Mouse (Mus musculus) right cerebral cortex, adult 18-20 months (tissue): ENCODE measurements around the gene D10Wsu102e.
"Not testable (repeated sequence)": the region's sequence is repeated elsewhere in the genome, so short reads cannot be mapped to it uniquely, and the experiment has no call there.

Experiments
- DNase-seq: peaks from one replicate; pipeline ENCODE4 v3.0.0; 2022; ENCODE audit warnings: mixed read lengths

Gene D10Wsu102e

DNA sequence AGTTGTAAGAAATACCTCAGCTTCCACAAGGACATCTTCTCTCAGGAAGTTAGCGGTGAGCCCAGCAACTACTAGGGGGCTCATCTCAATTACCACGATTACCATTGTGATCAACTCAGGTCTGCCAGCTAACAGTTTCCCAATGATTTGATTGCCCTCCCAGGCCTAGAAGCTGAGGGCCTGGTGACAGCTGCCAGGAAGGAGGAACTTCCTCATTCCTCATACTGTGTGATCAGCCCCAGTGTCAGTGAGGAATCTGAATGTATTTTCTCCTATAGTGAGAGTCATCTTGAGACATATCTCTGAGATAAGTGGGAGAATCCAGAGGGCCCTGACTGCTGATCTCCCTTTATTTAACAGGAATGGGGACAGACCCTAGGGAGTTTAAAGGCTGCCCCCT lies 37.3 kb downstream of the D10Wsu102e start:
- DNase-seq, result no peak

DNA sequence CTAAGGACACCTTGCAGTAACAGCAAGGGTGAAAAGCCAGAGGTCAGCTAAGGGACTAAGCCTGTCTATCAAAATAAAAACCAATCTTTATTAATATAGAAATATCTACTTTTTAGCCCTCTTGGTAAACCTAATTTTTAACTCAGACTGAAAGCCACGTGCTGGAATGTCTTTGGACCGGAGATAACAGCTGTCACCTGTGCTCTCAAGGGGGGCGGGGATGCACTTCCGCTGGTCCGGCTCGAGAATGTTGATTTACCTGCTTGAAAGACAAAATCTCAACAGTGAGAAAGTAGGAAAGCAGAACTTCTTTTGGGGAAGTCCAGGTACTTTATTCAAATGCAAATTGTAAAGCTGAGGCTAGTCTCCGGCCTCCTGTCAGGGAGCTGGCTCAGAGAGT lies 40.9 kb downstream of the D10Wsu102e start:
- DNase-seq, result not testable (repeated sequence)

- no peak for DNase-seq
These were observed 45.0 kb downstream of the D10Wsu102e start for GRCm38 (mm10) chr10:83405031-83405430.

GRCm38 (mm10) chr10:83405711-83406110 lies 45.7 kb downstream of the D10Wsu102e start:
- DNase-seq, result no peak

DNA sequence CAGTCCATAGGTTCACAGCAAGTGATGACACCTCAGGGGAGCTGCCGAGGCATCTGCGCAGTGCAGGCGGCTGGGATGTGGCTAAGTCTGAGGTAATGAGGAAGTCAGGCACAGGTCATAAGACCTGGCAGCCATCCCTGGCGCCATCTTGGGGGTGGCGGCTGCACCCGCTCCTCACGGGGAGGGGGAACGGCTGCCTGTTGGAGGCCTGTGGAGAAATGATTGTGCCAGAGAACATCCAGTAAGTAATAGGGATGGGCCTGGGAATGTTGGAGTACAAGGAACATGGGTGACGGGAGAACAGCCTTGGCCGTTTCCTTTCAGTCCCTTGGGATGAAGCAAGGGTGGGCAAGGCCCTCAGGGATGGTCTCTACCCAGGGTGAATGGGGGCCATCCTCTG lies 47.1 kb downstream of the D10Wsu102e start:
- DNase-seq, result no peak

DNA sequence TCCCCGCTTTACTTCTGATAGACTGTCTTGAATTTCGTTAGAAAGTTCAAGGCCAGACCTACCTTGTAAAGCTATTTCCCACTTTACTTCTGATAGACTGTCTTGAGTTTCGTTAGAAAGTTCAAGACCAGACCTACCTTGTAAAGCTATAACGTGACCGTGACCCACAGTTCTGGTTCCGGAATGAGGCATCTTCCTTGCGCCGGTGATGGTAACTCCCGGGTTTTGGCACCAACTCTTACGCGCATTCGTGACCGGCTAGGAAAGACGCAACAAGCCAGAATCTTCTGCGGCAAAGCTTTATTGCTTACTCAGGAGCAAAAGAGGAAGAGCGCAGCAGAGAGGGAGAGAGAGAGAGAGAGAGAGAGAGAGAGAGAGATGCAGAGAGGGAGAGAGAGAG lies 58.4 kb downstream of the D10Wsu102e start:
- not testable (repeated sequence) for DNase-seq

DNA sequence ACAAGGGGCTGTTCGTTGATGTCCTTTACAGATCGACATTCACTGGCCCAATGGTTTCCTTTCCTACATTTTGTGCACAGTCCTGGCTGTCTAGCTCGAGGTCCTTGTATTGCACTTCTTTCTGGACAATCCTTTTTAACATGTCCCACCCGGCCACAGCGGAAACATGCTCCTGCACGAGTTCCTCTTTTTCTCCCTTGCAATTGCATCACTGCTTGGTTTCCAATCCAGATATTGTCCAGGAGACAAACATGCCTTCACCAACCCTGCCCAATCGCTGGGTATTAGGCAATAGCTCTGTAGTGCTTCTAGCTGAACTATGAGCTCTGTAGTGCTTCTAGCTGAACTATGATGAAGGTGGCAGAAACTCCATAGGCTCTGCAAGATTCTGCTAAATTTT lies 88.6 kb downstream of the D10Wsu102e start:
- no peak for DNase-seq

DNA sequence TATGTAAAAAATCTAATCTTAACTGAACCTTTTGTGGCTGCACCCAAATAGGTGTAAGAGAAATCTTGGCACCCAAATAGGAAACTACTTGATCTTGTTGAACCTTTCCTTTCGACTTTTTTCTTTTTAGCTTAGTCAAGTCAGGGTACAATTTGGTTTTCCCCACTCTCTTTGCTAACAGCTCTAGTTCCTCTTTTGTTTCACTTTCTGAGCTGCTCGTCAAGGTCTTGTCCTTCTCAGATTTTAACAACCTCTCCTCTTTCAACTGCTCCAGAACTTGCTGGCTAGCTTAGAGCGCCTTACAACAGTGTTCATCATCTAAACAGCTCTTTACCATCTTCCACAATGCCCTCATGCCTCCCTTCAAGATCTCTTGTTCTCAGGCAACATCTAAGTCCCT lies 97.5 kb downstream of the D10Wsu102e start:
- no peak for DNase-seq

- DNase-seq, result no peak
These were observed 115.2 kb downstream of the D10Wsu102e start for GRCm38 (mm10) chr10:83475226-83475625.

- DNase-seq, result peak; percentile 7
These were observed 117.3 kb downstream of the D10Wsu102e start for GRCm38 (mm10) chr10:83477286-83477685.

- DNase-seq, result no peak
These were observed 130.5 kb downstream of the D10Wsu102e start for GRCm38 (mm10) chr10:83490506-83490905.

- DNase-seq, result no peak
These were observed 137.3 kb downstream of the D10Wsu102e start for GRCm38 (mm10) chr10:83497321-83497720.

DNA sequence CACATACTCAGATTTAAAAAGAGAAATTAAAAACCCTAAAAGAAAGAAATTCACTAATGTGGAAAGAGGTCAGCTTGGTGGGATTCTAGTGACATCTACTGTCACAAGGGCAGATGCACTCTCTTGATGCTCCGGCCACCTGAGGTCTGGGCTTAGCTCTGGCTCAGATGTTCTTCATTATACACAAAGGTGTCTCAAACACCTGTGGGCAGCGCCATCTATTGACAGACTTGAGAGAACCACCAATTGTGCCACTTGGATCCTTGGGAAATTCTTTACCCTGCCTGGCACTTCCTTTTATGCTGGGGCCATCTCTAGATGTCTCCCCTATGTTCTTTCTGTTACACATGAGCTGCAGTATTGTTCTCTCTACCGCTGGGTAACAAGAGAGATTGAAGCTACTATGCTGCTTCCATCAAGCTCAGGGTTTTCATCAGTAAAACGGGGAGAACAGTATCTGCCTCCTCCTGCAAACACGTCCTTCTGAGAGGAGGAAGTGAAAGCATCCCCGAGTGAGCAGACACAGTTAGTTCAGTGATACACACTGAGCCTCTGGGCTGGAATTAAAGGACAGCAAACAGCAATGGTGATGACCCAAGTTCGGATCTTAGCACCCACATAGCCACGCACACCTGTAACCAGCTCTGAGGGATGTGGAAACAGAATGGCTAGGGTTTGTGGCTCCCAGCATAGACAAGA lies 149.1 kb downstream of the D10Wsu102e start:
- DNase-seq, result peak; percentile 3

DNA sequence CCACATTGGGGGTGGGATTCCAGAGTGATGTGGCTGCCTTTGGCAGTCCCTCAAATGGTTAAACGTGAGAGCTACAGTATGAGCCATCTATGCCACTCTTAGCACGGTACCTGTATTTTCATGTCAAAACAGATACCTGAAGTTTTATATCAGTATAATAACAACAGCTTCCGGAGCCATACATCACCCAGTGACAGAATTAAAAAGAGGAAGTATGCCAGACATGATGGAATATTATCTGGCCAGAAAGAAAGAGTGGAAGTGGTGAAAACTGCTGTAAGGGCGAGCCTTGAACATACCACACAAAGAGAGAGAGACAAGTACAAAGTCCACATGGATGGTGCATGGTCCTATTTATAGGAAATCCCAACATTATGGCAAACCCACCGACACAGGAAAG lies 151.3 kb downstream of the D10Wsu102e start:
- DNase-seq, result no peak

GRCm38 (mm10) chr10:83513736-83514135 lies 153.7 kb downstream of the D10Wsu102e start:
- no peak for DNase-seq

DNA sequence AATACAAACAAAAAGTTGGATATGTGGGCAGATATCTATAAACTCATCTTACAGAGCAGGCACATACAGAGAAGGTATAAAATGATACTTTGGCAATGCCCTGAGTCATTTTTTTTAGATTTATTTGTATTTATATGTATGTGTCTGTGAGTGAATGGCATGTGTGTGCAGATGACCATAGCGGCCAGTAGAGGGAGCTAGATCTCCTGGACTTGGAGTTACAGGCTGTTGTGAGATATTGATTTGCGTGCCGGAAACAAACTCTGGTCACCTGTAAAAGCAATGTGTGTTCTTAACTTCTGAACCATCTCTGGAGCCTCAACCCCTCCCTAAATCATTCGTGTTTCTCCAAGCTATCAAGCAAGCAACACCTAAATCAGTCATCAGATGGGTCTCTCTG lies 161.0 kb downstream of the D10Wsu102e start:
- DNase-seq, result no peak

DNA sequence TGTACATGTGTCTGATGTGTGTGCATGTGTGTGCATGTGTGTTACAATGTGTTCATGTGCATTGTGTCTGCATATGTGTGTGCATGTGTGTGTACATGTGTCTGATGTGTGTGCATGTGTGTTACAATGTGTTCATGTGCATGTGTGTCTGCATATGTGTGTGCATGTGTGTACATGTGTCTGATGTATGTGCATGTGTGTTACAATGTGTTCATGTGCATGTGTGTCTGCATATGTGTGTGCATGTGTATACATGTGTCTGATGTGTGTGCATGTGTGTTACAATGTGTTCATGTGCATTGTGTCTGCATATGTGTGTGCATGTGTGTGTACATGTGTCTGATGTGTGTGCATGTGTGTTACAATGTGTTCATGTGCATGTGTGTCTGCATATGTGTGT lies 164.2 kb downstream of the D10Wsu102e start:
- not testable (repeated sequence) for DNase-seq

DNA sequence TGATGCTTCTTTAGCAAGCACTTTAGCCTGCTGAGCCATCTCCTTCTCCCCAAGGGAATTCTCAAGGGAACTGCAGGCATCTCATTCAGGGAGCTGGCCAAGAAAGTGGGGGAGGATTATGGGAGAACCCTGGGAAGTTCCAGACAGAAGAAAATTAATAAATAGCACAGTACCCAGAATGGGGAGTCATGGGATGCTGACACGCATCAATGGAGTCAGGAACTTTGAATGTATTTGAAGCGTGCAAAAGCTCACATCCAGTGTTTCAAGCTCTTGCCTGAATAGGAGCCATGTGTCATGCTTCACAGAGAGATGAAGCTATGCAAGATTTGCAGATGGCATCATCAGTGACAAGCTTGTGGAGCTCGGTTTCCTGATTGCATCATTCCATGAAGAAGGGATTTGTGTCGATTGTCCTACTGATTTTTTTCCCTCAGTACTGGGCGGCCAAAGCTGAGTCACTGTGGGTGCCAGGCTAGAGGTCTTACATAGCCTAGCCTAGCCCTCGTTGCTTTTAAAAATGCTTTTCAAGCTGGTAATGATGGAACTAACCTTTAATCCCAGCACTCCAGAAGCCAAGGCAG lies 170.5 kb downstream of the D10Wsu102e start:
- DNase-seq, result no peak

GRCm38 (mm10) chr10:83533258-83533909 lies 173.4 kb downstream of the D10Wsu102e start:
- DNase-seq, result peak; percentile 83

- peak; percentile 47 for DNase-seq
These were observed 173.9 kb downstream of the D10Wsu102e start, which contains the start of gene Aldh1l2 for GRCm38 (mm10) chr10:83533910-83534283. Gene Aldh1l2, minus strand, starts transcription at chr10:83534140.

DNA sequence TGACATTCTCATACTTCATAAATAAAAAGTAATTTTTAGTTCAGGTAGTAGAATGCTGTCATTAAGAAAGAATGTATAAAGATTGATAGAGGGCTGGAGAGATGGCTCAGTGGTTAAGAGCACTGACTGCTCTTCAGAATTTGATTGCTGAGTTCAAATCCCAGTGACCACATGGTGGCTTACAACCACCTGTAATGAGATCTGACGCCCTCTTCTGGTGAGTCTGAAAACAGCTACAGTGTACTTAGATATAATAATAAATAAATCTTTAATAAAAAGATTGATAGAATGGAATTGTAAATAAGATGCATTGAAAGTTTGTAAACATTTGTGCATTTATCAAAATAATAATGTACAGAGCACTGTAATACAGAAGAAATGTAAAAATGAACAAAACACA lies 176.4 kb downstream of the D10Wsu102e start:
- no peak for DNase-seq
